Mouse (Mus musculus): ENCODE measurements around the gene St3gal3.

DNA sequence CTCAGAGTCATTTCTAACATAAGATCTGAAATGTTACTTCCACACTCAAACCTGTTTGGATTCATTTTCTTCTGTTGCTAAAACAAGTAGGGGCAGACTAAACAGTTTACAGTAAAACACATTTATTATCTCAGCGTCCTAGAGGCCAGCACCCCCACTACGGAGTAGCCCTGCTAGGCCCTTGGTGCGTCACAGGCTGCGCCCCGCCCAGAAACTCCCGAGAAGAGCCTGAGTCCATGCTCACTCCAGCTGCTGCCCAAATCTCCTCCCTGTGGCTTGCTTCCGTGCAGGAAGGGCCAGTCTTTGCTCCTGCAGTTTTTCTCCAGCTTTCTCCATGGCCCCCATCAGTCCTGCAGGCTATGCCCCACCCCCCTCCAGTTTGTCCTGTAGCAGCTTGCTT lies 25.9 kb downstream of the St3gal3 start:
- no peak for TF ChIP-seq CTCF (IDR thresholded peaks at IDR 0.05 in 2 of 3, conservative IDR thresholded peaks at IDR 0.05 in 1 of 3; ENCODE audit: control insufficient read depth in 1 of 3, insufficient read depth in 1 of 3, low read depth in 2 of 3, low read length in 3 of 3, poor library complexity in 1 of 3, severe bottlenecking in 1 of 3)
- no peak for TF ChIP-seq CHD2 (IDR thresholded peaks at IDR 0.05; ENCODE audit: low read length)
- no peak for TF ChIP-seq EP300 (IDR thresholded peaks at IDR 0.05; ENCODE audit: low read depth in 1 of 2, low read length in 2 of 2)
- no peak for TF ChIP-seq NELFE (IDR thresholded peaks at IDR 0.05; ENCODE audit: low read depth, low read length)
- TF ChIP-seq ETS1 (IDR thresholded peaks at IDR 0.05; ENCODE audit: low read depth, low read length) = no peak
